Mouse (Mus musculus) lung, embryonic 15.5 days (tissue): ENCODE data around the gene Mlh3. TPM values are rescaled to one million over a fixed set of nuclear protein-coding genes. Genes with fewer than 3 reads are reported as not detected.

Experiments used
- ATAC-seq: fragments of 200-750 bp; cut with Nextera tagmentation; 2 replicates; pipeline ENCODE4 v1.8.0; 2017; ENCODE audit warnings: moderate number of reproducible peaks, borderline replicate concordance; ENCODE audit not compliant: low FRiP score, low TSS enrichment; ENCODE audit errors: extremely low read depth
- H3K27ac ChIP-seq: fragments of 300-500 bp; sonication (generic); 2 replicates; pipeline ENCODE4 v1.5.1; 2015; ENCODE audit warnings: moderate library complexity, mild to moderate bottlenecking, inconsistent platforms
- H3K27me3 ChIP-seq: fragments of 300-500 bp; sonication (generic); 2 replicates; pipeline ENCODE4 v1.6.1; 2015; ENCODE audit warnings: inconsistent platforms
- H3K36me3 ChIP-seq: fragments of 300-500 bp; sonication (generic); 2 replicates; pipeline ENCODE4 v1.6.1; 2015; ENCODE audit warnings: inconsistent platforms
- H3K4me1 ChIP-seq: fragments of 300-500 bp; sonication (generic); 2 replicates; pipeline ENCODE4 v1.6.1; 2015; ENCODE audit warnings: inconsistent platforms
- H3K4me2 ChIP-seq: fragments of 300-500 bp; sonication (generic); 2 replicates; pipeline ENCODE4 v1.6.1; 2015; ENCODE audit warnings: inconsistent platforms, mild to moderate bottlenecking, moderate library complexity
- H3K4me3 ChIP-seq: fragments of 300-500 bp; sonication (generic); 2 replicates; pipeline ENCODE4 v1.5.1; 2015; ENCODE audit warnings: mild to moderate bottlenecking, inconsistent platforms
- H3K9ac ChIP-seq: fragments of 300-500 bp; sonication (generic); 2 replicates; pipeline ENCODE4 v1.6.1; 2015; ENCODE audit warnings: inconsistent platforms
- H3K9me3 ChIP-seq: fragments of 300-500 bp; sonication (generic); 2 replicates; pipeline ENCODE4 v1.6.1; 2016; ENCODE audit warnings: inconsistent platforms
- WGBS: fragments of 180-500 bp; shearing (Covaris S2); methylation state at CpG from one replicate; pipeline ENCODE4 v1.1.7; 2015; 5-methylcytosine and 5-hydroxymethylcytosine counted together
- polyA plus RNA-seq: library from polyadenylated mRNA; unstranded; fragments of >200 nt; fragmentation: Nextera tagmentation; extraction: Ambion mirVana; gene quantifications from 2 replicates; pipeline ENCODE4 v1.2.1, GENCODE M21; 2015

Gene Mlh3
- polyA plus RNA-seq, 1 experiment from 2014 or later = 9.3 TPM

- no peaks in the 10 kb centered on the region for H3K27me3 ChIP-seq
Observed at GRCm38 (mm10) chr12:85280105-85280844, 9.9 kb upstream of the Mlh3 start.

GRCm38 (mm10) chr12:85279396-85280080, 9.1 kb upstream of the Mlh3 start:
- peak overlapping the region; percentile 84 for H3K4me2 ChIP-seq
- H3K36me3 ChIP-seq = peaks cover 8% of the 10 kb centered on the region; the same call in 1 of the 2 replicates
- H3K4me1 ChIP-seq = peaks cover 7% of the 10 kb centered on the region
- H3K4me3 ChIP-seq = peak overlapping the region; percentile 77
- H3K27me3 ChIP-seq = no peaks in the 10 kb centered on the region
- H3K9ac ChIP-seq = peak overlapping the region; percentile 88
- H3K9me3 ChIP-seq = no peaks in the 10 kb centered on the region
- 4% methylated on average over 10 of the region's 10 CpGs for WGBS
- ATAC-seq = peak; percentile 49; the same call in 1 of the 2 replicates
- peak overlapping the region; percentile 76 for H3K27ac ChIP-seq

More at GRCm38 (mm10) chr12:85280105-85280844, 9.9 kb upstream of the Mlh3 start:
- peak overlapping the region; percentile 84 for H3K4me2 ChIP-seq
- H3K36me3 ChIP-seq = peaks cover 3% of the 10 kb centered on the region; the same call in 1 of the 2 replicates
- peak overlapping the region; percentile 88 for H3K9ac ChIP-seq
- H3K27ac ChIP-seq = peak overlapping the region; percentile 76
- peak overlapping the region; percentile 77 for H3K4me3 ChIP-seq
- peak; percentile 99 for ATAC-seq
- H3K4me1 ChIP-seq = peaks cover 7% of the 10 kb centered on the region
- WGBS = under 1% methylated on average over 31 of the region's 31 CpGs
- H3K9me3 ChIP-seq = no peaks in the 10 kb centered on the region

- H3K4me1 ChIP-seq = peaks cover 7% of the 10 kb centered on the region
- H3K4me2 ChIP-seq = no peak overlapping the region
- H3K4me3 ChIP-seq = no peak overlapping the region
- ATAC-seq = no peak
- H3K27ac ChIP-seq = no peak overlapping the region
- H3K9ac ChIP-seq = no peak overlapping the region
- H3K9me3 ChIP-seq = no peaks in the 10 kb centered on the region
- no peaks in the 10 kb centered on the region for H3K27me3 ChIP-seq
- peaks cover 8% of the 10 kb centered on the region; the same call in 1 of the 2 replicates for H3K36me3 ChIP-seq
- WGBS = 89% methylated on average over 10 of the region's 10 CpGs
Observed at GRCm38 (mm10) chr12:85278919-85279318, 8.5 kb upstream of the Mlh3 start.

- H3K9me3 ChIP-seq = no peaks in the 10 kb centered on the region
- peaks cover 14% of the 10 kb centered on the region for H3K4me1 ChIP-seq
- no peak overlapping the region for H3K9ac ChIP-seq
- H3K27ac ChIP-seq = no peak overlapping the region
- H3K4me3 ChIP-seq = no peak overlapping the region
- ATAC-seq = no peak
- no peaks in the 10 kb centered on the region for H3K27me3 ChIP-seq
- 78% methylated on average over 5 of the region's 5 CpGs for WGBS
- H3K4me2 ChIP-seq = no peak overlapping the region
- H3K36me3 ChIP-seq = peaks cover 8% of the 10 kb centered on the region; the same call in 1 of the 2 replicates
Observed at GRCm38 (mm10) chr12:85276273-85276672, 5.9 kb upstream of the Mlh3 start.

GRCm38 (mm10) chr12:85273508-85273907, 3.1 kb upstream of the Mlh3 start:
- 36% methylated on average over 10 of the region's 10 CpGs for WGBS
- peak overlapping the region; percentile 55; the same call in 1 of the 2 replicates for H3K27ac ChIP-seq
- no peaks in the 10 kb centered on the region for H3K9me3 ChIP-seq
- no peak overlapping the region for H3K4me2 ChIP-seq
- H3K36me3 ChIP-seq = peaks cover 8% of the 10 kb centered on the region; the same call in 1 of the 2 replicates
- no peaks in the 10 kb centered on the region for H3K27me3 ChIP-seq
- H3K9ac ChIP-seq = no peak overlapping the region
- H3K4me1 ChIP-seq = peaks cover 10% of the 10 kb centered on the region
- peak; percentile 36; the same call in 1 of the 2 replicates for ATAC-seq
- no peak overlapping the region for H3K4me3 ChIP-seq

- Histone ChIP-seq H3K27me3 (no peaks in the 10 kb centered on the region), H3K27ac (no peak overlapping the region), H3K9me3 (no peaks in the 10 kb centered on the region), H3K4me2 (no peak overlapping the region), H3K4me3 (no peak overlapping the region), H3K4me1 (peaks cover 10% of the 10 kb centered on the region), H3K9ac (no peak overlapping the region), H3K36me3 (peaks cover 8% of the 10 kb centered on the region; the same call in 1 of the 2 replicates)
- WGBS = 64% methylated on average over 4 of the region's 4 CpGs
- ATAC-seq = no peak
Observed at GRCm38 (mm10) chr12:85271843-85272206, 1.4 kb upstream of the Mlh3 start.

- Histone ChIP-seq H3K9ac (no peak overlapping the region), H3K4me2 (no peak overlapping the region), H3K4me3 (no peak overlapping the region), H3K36me3 (peaks cover 8% of the 10 kb centered on the region; the same call in 1 of the 2 replicates), H3K4me1 (peaks cover 10% of the 10 kb centered on the region), H3K27ac (no peak overlapping the region), H3K9me3 (no peaks in the 10 kb centered on the region), H3K27me3 (no peaks in the 10 kb centered on the region)
- ATAC-seq = no peak
- WGBS = 74% methylated on average over 7 of the region's 7 CpGs
Observed at GRCm38 (mm10) chr12:85271132-85271842, 888 bp upstream of the Mlh3 start.

GRCm38 (mm10) chr12:85269821-85270220, 578 bp downstream of the Mlh3 start:
- peaks cover 22% of the 10 kb centered on the region for H3K4me1 ChIP-seq
- H3K36me3 ChIP-seq = peaks cover 2% of the 10 kb centered on the region; the same call in 1 of the 2 replicates
- ATAC-seq = no peak
- H3K4me3 ChIP-seq = peak overlapping the region; percentile 61
- H3K9me3 ChIP-seq = no peaks in the 10 kb centered on the region
- H3K27me3 ChIP-seq = no peaks in the 10 kb centered on the region
- H3K27ac ChIP-seq = peak overlapping the region; percentile 74
- 43% methylated on average over 3 of the region's 3 CpGs for whole genome bisulfite sequencing
- peak overlapping the region; percentile 70 for H3K9ac ChIP-seq
- H3K4me2 ChIP-seq = peak overlapping the region; percentile 72

GRCm38 (mm10) chr12:85266248-85266647, 4.2 kb downstream of the Mlh3 start:
- 84% methylated on average over 3 of the region's 3 CpGs for WGBS
- no peak for ATAC-seq
- no peaks in the 10 kb centered on the region for H3K27me3 ChIP-seq
- no peak overlapping the region for H3K27ac ChIP-seq
- peaks cover 28% of the 10 kb centered on the region for H3K4me1 ChIP-seq
- H3K4me3 ChIP-seq = no peak overlapping the region
- no peaks in the 10 kb centered on the region for H3K9me3 ChIP-seq
- H3K36me3 ChIP-seq = no peaks in the 10 kb centered on the region
- H3K9ac ChIP-seq = no peak overlapping the region
- no peak overlapping the region for H3K4me2 ChIP-seq

- Histone ChIP-seq H3K36me3 (no peaks in the 10 kb centered on the region), H3K27ac (peak overlapping the region; percentile 39; the same call in 1 of the 2 replicates), H3K4me1 (peaks cover 27% of the 10 kb centered on the region), H3K9me3 (no peaks in the 10 kb centered on the region), H3K4me3 (no peak overlapping the region), H3K4me2 (no peak overlapping the region), H3K9ac (no peak overlapping the region), H3K27me3 (no peaks in the 10 kb centered on the region)
- 27% methylated on average over 7 of the region's 7 CpGs for WGBS
- ATAC-seq = no peak
Observed at GRCm38 (mm10) chr12:85264940-85265339, 5.5 kb downstream of the Mlh3 start.

- Histone ChIP-seq H3K4me1 (peaks cover 25% of the 10 kb centered on the region; the same call in 1 of the 2 replicates), H3K9me3 (no peaks in the 10 kb centered on the region), H3K27me3 (no peaks in the 10 kb centered on the region), H3K27ac (peak overlapping the region; percentile 21), H3K36me3 (no peaks in the 10 kb centered on the region), H3K9ac (no peak overlapping the region), H3K4me2 (peak overlapping the region; percentile 7; the same call in 1 of the 2 replicates), H3K4me3 (no peak overlapping the region)
- ATAC-seq = peak; percentile 77; the same call in 1 of the 2 replicates
- WGBS = 49% methylated on average over 8 of the region's 8 CpGs
Observed at GRCm38 (mm10) chr12:85264531-85264930, 5.9 kb downstream of the Mlh3 start.
